Mouse (Mus musculus): Measurements from ENCODE around the gene Naa40. TPM values are rescaled to one million over a fixed set of nuclear protein-coding genes. Genes with fewer than 3 reads are reported as not detected.

The Naa40 gene
- total RNA-seq, 2 experiments from 2014 or later, result 12.5 to 15.9 TPM

- DNase-seq, result no peak
Measured at GRCm38 (mm10) chr19:7214484-7214883, 26.5 kb downstream of the Naa40 start.

- no peak for DNase-seq
Measured at GRCm38 (mm10) chr19:7213010-7213409, 28.0 kb downstream of the Naa40 start.

- DNase-seq, result no peak
Measured at GRCm38 (mm10) chr19:7212216-7212615, 28.8 kb downstream of the Naa40 start.

GRCm38 (mm10) chr19:7209907-7210646 is 30.9 kb downstream of the Naa40 start:
- DNase-seq, result no peak

- DNase-seq, result peak; percentile 88
Measured at GRCm38 (mm10) chr19:7205753-7206736, 34.9 kb downstream of the Naa40 start, which contains the start of gene Otub1. Gene Otub1, minus strand, starts transcription at chr19:7206316.

GRCm38 (mm10) chr19:7205326-7205725 is 35.7 kb downstream of the Naa40 start:
- DNase-seq, result no peak

- DNase-seq, result no peak
Measured at GRCm38 (mm10) chr19:7204898-7205297, 36.1 kb downstream of the Naa40 start.

GRCm38 (mm10) chr19:7200427-7200826 is 40.6 kb downstream of the Naa40 start:
- DNase-seq, result no peak

GRCm38 (mm10) chr19:7199089-7199488 is 41.9 kb downstream of the Naa40 start:
- DNase-seq, result no peak

- no peak for DNase-seq
Measured at GRCm38 (mm10) chr19:7197445-7197844, 43.5 kb downstream of the Naa40 start.

- DNase-seq, result no peak
Measured at GRCm38 (mm10) chr19:7196741-7197270, 44.2 kb downstream of the Naa40 start.

- peak; percentile 77 for DNase-seq
Measured at GRCm38 (mm10) chr19:7195900-7196728, 44.9 kb downstream of the Naa40 start.

- DNase-seq, result no peak
Measured at GRCm38 (mm10) chr19:7192561-7192967, 48.4 kb downstream of the Naa40 start.

- DNase-seq, result no peak
Measured at GRCm38 (mm10) chr19:7191639-7192038, 49.3 kb downstream of the Naa40 start.

- no peak for DNase-seq
Measured at GRCm38 (mm10) chr19:7190986-7191385, 50.0 kb downstream of the Naa40 start.

GRCm38 (mm10) chr19:7189026-7189425 is 52.0 kb downstream of the Naa40 start:
- DNase-seq, result no peak

GRCm38 (mm10) chr19:7187157-7187556 is 53.8 kb downstream of the Naa40 start:
- DNase-seq, result no peak

- no peak for DNase-seq
Measured at GRCm38 (mm10) chr19:7185715-7186291, 55.2 kb downstream of the Naa40 start.

- DNase-seq, result no peak
Measured at GRCm38 (mm10) chr19:7185059-7185458, 55.9 kb downstream of the Naa40 start.

GRCm38 (mm10) chr19:7183419-7183818 is 57.6 kb downstream of the Naa40 start:
- DNase-seq, result no peak

- DNase-seq, result no peak
Measured at GRCm38 (mm10) chr19:7182273-7182949, 58.6 kb downstream of the Naa40 start.
